Mouse (Mus musculus) olfactory bulb, adult 2 months (tissue): ENCODE measurements around the gene Ppp1r13l.

Experiments used
- CTCF ChIP-seq: fragments of 200-500 bp; IDR thresholded peaks from 2 replicates; pipeline ENCODE4 v1.5.1; 2012; ENCODE audit warnings: low read depth, mild to moderate bottlenecking, low read length, moderate library complexity; ENCODE audit not compliant: insufficient read depth
- POLR2A ChIP-seq: fragments of 200-500 bp; IDR thresholded peaks from 2 replicates; pipeline ENCODE4 v1.6.1; 2012; ENCODE audit warnings: mild to moderate bottlenecking, low read depth, low read length, moderate library complexity; ENCODE audit not compliant: insufficient read depth

DNA sequence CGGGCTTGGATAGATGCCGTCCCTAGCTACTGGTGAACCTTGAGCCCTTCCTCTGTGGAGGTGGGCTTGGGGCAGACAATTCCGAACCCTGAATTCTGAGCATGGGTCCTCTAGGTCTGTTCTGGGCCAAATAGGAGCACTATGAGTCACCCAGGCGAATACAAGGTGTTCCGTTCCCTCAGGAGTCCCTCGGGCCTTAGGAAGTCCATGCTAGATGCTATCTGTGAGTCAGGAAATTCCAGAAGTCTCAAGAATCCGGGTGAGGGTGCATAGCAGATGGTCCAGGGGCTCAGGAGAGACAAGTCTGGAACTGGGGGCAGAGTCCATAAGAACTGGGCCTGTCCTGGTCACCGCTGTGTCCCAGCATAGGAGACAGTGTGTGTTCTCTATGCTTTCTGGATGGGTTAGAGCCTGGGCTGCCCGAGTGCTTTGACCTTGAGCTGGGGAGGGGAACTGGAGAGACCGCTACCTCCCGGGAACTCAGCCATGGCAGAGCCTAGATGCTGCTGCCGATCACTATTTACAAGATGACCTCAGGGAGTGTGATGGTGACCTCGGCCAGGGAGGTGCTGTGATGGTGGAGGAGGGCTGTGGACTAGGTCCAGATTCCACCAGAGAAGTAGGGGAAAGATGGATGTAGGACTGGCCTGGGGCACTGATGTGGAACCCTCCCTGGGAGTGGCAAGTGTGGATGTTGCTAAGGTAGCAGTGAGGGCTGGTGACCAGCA lies 10.2 kb upstream of the Ppp1r13l start:
- TF ChIP-seq CTCF (no peak), POLR2A (no peak)
